Mouse (Mus musculus) spleen, adult 2 months (tissue): ENCODE results near the gene Zbtb17.

Experiments used
- CTCF ChIP-seq: fragments of 200-500 bp; IDR thresholded peaks from 2 replicates; pipeline ENCODE4 v1.5.1; 2011; ENCODE audit warnings: mild to moderate bottlenecking, inconsistent platforms; ENCODE audit not compliant: insufficient read depth, insufficient read length, insufficient replicate concordance; ENCODE audit errors: extremely low read depth
- POLR2A ChIP-seq: fragments of 200-500 bp; IDR thresholded peaks from 2 replicates; pipeline ENCODE4 v1.6.1; 2011; ENCODE audit warnings: low read depth, low read length, inconsistent platforms

DNA sequence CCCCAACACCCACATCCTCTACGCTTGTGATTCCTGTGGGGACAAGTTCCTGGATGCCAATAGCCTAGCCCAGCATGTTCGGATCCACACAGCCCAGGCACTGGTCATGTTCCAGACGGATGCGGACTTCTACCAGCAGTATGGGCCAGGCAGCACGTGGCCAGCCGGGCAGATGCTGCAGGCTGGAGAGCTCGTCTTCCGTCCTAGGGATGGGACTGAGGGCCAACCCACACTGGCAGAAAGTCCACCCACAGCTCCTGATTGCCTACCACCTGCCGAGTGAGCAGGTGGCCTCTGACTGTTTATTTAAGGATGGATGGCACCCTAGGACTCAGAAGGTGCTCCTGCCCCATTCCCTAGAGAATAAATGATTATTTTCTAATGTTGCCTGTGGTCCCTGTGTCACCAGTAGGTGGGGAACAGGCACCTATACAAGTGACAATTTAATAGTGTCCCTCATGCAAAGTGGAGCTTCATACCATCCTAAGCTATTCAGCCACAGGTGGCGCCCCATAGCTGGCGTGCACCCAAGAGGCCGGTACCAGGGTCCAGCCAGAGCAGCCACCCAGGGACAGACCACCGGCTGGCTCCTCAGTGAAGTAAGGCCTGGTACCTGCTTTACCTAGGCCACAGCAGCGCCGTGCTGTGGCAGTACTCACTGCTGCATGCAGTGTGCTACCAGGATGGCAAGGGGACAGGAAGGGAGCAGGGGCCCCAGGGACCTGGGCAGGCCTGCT is 22.6 kb downstream of the Zbtb17 start:
- TF ChIP-seq CTCF (no peak), POLR2A (no peak)
